Mouse (Mus musculus): ENCODE data around the gene Cyp2a4.
"Not testable (repeated sequence)": the region's sequence is repeated elsewhere in the genome, so short reads cannot be mapped to it uniquely, and the experiment has no call there.

Gene Cyp2a4

GRCm38 (mm10) chr7:26306926-26307325, at the start of gene Cyp2a4:
Gene Cyp2a4, plus strand, starts transcription at chr7:26307169.
- not testable (repeated sequence) for DNase-seq (ENCODE audit: extremely low read depth, insufficient read length, low spot score)

DNA sequence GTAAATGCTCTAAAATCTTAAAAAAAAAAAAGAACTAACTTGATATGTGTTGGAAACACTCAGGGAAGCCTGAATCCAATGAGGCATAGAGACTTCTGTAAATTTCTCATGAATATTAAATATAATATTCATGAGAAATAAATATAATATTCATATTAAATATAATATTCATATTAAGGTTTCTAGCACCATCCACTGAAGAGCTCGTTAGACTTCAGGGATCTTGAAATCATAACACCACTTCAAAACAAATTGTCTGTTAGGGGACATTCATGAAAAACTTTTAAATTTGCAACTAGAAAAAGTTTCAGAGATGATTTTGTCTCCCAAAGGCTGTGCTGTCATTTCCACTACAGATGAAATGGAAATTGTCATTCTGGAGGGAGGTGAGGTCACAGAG, 46.9 kb upstream of the Cyp2a4 start, which contains the start of gene Vmn1r184:
Gene Vmn1r184, plus strand, starts transcription at position 301 of the 400 bp plus-strand sequence.
- DNase-seq (ENCODE audit: extremely low read depth, insufficient read length, low spot score), result not testable (repeated sequence)

GRCm38 (mm10) chr7:26303429-26304166, 3.4 kb upstream of the Cyp2a4 start:
- DNase-seq (ENCODE audit: extremely low read depth, insufficient read length, low spot score), result not testable (repeated sequence)

- not testable (repeated sequence) for DNase-seq (ENCODE audit: extremely low read depth, insufficient read length, low spot score)
Measured at GRCm38 (mm10) chr7:26311786-26312185, 4.8 kb downstream of the Cyp2a4 start.

GRCm38 (mm10) chr7:26315194-26315593, 8.2 kb downstream of the Cyp2a4 start:
- DNase-seq (ENCODE audit: extremely low read depth, insufficient read length, low spot score), result not testable (repeated sequence)

DNA sequence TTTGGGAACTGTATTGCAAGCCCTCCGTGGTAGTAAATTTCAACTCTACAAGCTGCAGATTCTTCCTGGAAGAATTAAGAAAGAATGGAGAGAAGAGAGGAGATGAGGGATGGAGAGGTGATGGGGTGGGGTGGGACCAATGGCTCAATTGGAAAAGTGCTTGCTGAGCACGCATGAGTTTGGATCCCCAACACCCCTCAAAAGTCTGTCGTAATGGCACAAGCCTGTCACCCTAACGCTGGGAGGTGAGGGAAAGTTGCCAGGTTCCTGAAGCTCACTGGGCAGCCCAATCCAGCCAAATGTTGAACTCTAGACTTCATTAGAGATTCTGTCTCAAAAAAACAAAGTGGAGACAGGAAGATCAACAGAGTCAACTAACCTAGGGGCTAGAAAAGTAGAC, 8.8 kb downstream of the Cyp2a4 start:
- DNase-seq (ENCODE audit: extremely low read depth, insufficient read length, low spot score), result not testable (repeated sequence)

- DNase-seq (ENCODE audit: extremely low read depth, insufficient read length, low spot score), result not testable (repeated sequence)
Measured at GRCm38 (mm10) chr7:26320361-26320760, 13.4 kb downstream of the Cyp2a4 start.

- DNase-seq (ENCODE audit: extremely low read depth, insufficient read length, low spot score), result not testable (repeated sequence)
Measured at GRCm38 (mm10) chr7:26350177-26350576, 43.2 kb downstream of the Cyp2a4 start.

- DNase-seq (ENCODE audit: extremely low read depth, insufficient read length, low spot score), result not testable (repeated sequence)
Measured at GRCm38 (mm10) chr7:26352258-26352657, 45.3 kb downstream of the Cyp2a4 start.

GRCm38 (mm10) chr7:26356719-26357118, 49.8 kb downstream of the Cyp2a4 start:
- DNase-seq (ENCODE audit: extremely low read depth, insufficient read length, low spot score), result not testable (repeated sequence)

All from 3134 (cell line).